Mouse (Mus musculus) stomach, postnatal 0 days (tissue): ENCODE data around the gene Plin2. TPM values are rescaled to one million over a fixed set of nuclear protein-coding genes. Genes with fewer than 3 reads are reported as not detected.
"Not testable (repeated sequence)": the region's sequence is repeated elsewhere in the genome, so short reads cannot be mapped to it uniquely, and the experiment has no call there.

Source experiments
- ATAC-seq: fragments of 200-750 bp; cut with Nextera tagmentation; 2 replicates; pipeline ENCODE4 v1.8.0; 2017; ENCODE audit not compliant: low FRiP score, low TSS enrichment
- DNase-seq: peaks from one replicate; pipeline ENCODE4 v3.0.0-alpha.2; 2016; ENCODE audit warnings: low spot score
- H3K27ac ChIP-seq: fragments of 300-500 bp; sonication (generic); replicated peaks from 2 replicates; pipeline ENCODE4 v1.5.1; 2014; ENCODE audit warnings: mild to moderate bottlenecking, control low read depth
- H3K27me3 ChIP-seq: fragments of 300-500 bp; sonication (generic); 2 replicates; pipeline ENCODE4 v1.6.1; 2014; ENCODE audit warnings: low read length; ENCODE audit not compliant: control insufficient read depth, insufficient read depth
- H3K36me3 ChIP-seq: fragments of 300-500 bp; sonication (generic); 2 replicates; pipeline ENCODE4 v1.6.1; 2014; ENCODE audit warnings: low read length, mixed read lengths; ENCODE audit not compliant: control insufficient read depth, insufficient read depth
- H3K4me1 ChIP-seq: fragments of 300-500 bp; sonication (generic); replicated peaks from 2 replicates; pipeline ENCODE4 v1.6.1; 2014; ENCODE audit warnings: antibody characterized with exemption; ENCODE audit not compliant: control insufficient read depth, insufficient read depth
- H3K4me2 ChIP-seq: fragments of 300-500 bp; sonication (generic); replicated peaks from 2 replicates; pipeline ENCODE4 v1.6.1; 2014; ENCODE audit warnings: low read depth, mild to moderate bottlenecking, control low read depth, moderate library complexity
- H3K4me3 ChIP-seq: fragments of 300-500 bp; sonication (generic); 2 replicates; pipeline ENCODE4 v1.5.1; 2014; ENCODE audit warnings: low read depth, low read length, control low read depth
- H3K9ac ChIP-seq: fragments of 300-500 bp; sonication (generic); 2 replicates; pipeline ENCODE4 v1.6.1; 2014; ENCODE audit warnings: mild to moderate bottlenecking, low read length, control low read depth, mixed read lengths
- H3K9me3 ChIP-seq: fragments of 300-500 bp; sonication (generic); 2 replicates; pipeline ENCODE4 v1.6.1; 2016; ENCODE audit warnings: low read length; ENCODE audit not compliant: control insufficient read depth
- CTCF ChIP-seq: IDR thresholded peaks from 2 replicates; pipeline ENCODE4 v1.5.1; 2016; ENCODE audit warnings: antibody characterized with exemption, low read depth, mild to moderate bottlenecking, moderate library complexity
- EP300 ChIP-seq: optimal IDR thresholded peaks from 2 replicates; pipeline ENCODE3; 2016; ENCODE audit warnings: antibody characterized with exemption
- WGBS: fragments of 180-500 bp; shearing (Covaris S2); extraction: QIAGEN DNeasy Blood & Tissue Kit; methylation state at CpG from one replicate; pipeline ENCODE4 v1.1.7; 2014; 5-methylcytosine and 5-hydroxymethylcytosine counted together
- polyA plus RNA-seq: library from polyadenylated mRNA; unstranded; fragments of >200 nt; fragmentation: Nextera tagmentation; extraction: Ambion mirVana; gene quantifications from 2 replicates; pipeline ENCODE4 v1.2.1, GENCODE M21; 2015

The Plin2 gene
- polyA plus RNA-seq, 1 experiment from 2014 or later, result 57.8 TPM

DNA sequence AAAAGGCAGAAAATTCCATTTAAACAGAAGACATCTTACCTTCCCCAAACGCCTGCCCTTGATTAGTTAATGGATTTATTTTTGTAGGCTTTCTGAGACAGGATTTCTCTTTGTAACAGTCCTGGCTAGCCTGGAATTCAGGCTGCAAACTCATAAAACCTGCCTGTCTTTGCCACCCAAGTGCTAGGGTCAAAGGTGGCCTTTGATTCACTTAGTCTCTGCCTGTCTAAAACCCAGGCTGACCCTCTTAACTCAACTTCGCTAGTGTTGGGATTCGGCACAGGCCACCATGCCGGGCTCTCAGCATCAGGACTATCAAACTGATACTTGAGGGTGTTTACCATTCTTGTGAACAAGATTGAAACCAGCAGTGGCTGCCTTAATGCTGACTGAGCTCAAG is 38.0 kb downstream of the Plin2 start:
- DNase-seq, result no peak
- WGBS, result 42% methylated on average over 4 of the region's 4 CpGs
- no peak for ATAC-seq
- no peaks in the 10 kb centered on the region for H3K36me3 ChIP-seq
- no peak overlapping the region for H3K4me2 ChIP-seq
- H3K27me3 ChIP-seq, result no peaks in the 10 kb centered on the region
- no peaks in the 10 kb centered on the region for H3K4me1 ChIP-seq
- H3K4me3 ChIP-seq, result no peak overlapping the region
- TF ChIP-seq EP300 (no peak), CTCF (no peak)
- H3K27ac ChIP-seq, result no peak overlapping the region
- H3K9me3 ChIP-seq, result no peaks in the 10 kb centered on the region
- no peak overlapping the region for H3K9ac ChIP-seq

- WGBS, result 70% methylated on average over 7 of the region's 7 CpGs
- H3K9ac ChIP-seq, H3K9me3 ChIP-seq, H3K27ac ChIP-seq, H3K4me1 ChIP-seq, H3K36me3 ChIP-seq, H3K4me2 ChIP-seq, H3K4me3 ChIP-seq, H3K27me3 ChIP-seq: not testable (repeated sequence)
- ATAC-seq (peak; percentile 94), DNase-seq (peak; percentile 25)
Observed at GRCm38 (mm10) chr4:86626496-86626895, 43.4 kb downstream of the Plin2 start.

- Histone ChIP-seq H3K27me3 (no peaks in the 10 kb centered on the region), H3K9ac (no peak overlapping the region), H3K36me3 (no peaks in the 10 kb centered on the region), H3K9me3 (no peaks in the 10 kb centered on the region), H3K27ac (no peak overlapping the region), H3K4me3 (no peak overlapping the region), H3K4me2 (no peak overlapping the region), H3K4me1 (no peaks in the 10 kb centered on the region)
- no peak for ATAC-seq
- no peak for TF ChIP-seq CTCF
- no peak for TF ChIP-seq EP300
- 82% methylated on average over 5 of the region's 5 CpGs for WGBS
- no peak for DNase-seq
Observed at GRCm38 (mm10) chr4:86625463-86625862, 44.4 kb downstream of the Plin2 start.

DNA sequence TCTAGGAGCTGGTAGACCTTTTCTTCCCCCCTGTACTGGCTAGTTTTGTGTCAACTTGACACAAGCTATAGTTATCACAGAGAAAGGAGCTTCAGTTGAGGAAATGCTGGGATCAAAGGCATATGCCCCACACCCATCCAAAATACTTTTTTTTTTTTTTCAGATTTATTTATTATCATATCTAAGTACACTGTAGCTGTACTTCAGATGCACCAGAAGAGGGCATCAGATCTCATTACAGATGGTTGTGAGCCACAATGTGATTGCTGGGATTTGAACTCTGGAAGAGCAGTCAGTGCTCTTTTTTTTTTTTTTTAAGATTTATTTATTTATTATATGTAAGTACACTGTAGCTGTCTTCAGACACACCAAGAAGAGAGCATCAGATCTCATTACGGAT is 47.3 kb downstream of the Plin2 start:
- 87% methylated on average over 1 of the region's 1 CpGs for WGBS
- H3K4me1 ChIP-seq, H3K4me3 ChIP-seq, H3K27me3 ChIP-seq, H3K9ac ChIP-seq, DNase-seq, H3K9me3 ChIP-seq, H3K36me3 ChIP-seq, ATAC-seq, H3K27ac ChIP-seq, H3K4me2 ChIP-seq: not testable (repeated sequence)
- TF ChIP-seq CTCF, result peak; percentile 36; the same call in 1 of the 2 replicates

GRCm38 (mm10) chr4:86622116-86622515 is 47.7 kb downstream of the Plin2 start:
- ATAC-seq, result no peak
- Histone ChIP-seq H3K36me3 (no peaks in the 10 kb centered on the region), H3K4me1 (no peaks in the 10 kb centered on the region), H3K9me3 (no peaks in the 10 kb centered on the region), H3K9ac (no peak overlapping the region), H3K4me2 (no peak overlapping the region), H3K4me3 (no peak overlapping the region), H3K27ac (no peak overlapping the region), H3K27me3 (no peaks in the 10 kb centered on the region)
- no peak for TF ChIP-seq CTCF
- 49% methylated on average over 3 of the region's 3 CpGs for WGBS
- no peak for DNase-seq

DNA sequence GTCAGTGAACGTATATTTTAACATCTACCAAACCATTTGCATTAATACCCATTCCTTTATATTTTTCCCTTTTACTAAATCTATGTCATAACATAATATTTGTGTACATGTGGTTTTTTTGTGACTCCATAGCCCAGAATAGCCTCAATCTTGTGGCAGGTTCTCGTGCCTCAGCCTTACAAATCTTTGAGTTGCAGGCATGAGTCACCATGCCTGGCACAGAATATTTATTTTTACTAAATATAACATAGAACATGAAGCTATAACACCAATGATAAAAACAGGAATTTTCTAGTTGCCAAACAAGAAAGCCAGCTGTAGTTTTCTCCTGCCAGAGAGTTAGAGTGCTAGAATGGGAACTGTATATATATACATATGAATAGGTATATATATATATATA is 49.4 kb downstream of the Plin2 start:
- TF ChIP-seq EP300 (no peak), CTCF (no peak)
- 48% methylated on average over 2 of the region's 2 CpGs for WGBS

More for the DNA sequence above, 49.4 kb downstream of the Plin2 start:
- Histone ChIP-seq H3K9ac (no peak overlapping the region), H3K36me3 (no peaks in the 10 kb centered on the region), H3K9me3 (no peaks in the 10 kb centered on the region), H3K4me3 (no peak overlapping the region), H3K4me2 (no peak overlapping the region), H3K4me1 (no peaks in the 10 kb centered on the region), H3K27ac (no peak overlapping the region), H3K27me3 (no peaks in the 10 kb centered on the region)
- no peak for DNase-seq
- no peak for ATAC-seq
